In genomic region chr6:52421771-52422170, GRCm38 (mm10) we compare ENCODE assay signal across 23 mouse cellular contexts.
A peak's percentile ranks its signal among the peaks of the same experiment; 100 is the strongest.
DNase-seq lines count a peak whose midpoint lies in the region; ATAC-seq lines count a peak whose summit lies in the region.
"Had no signal": no experiment of that assay in that cellular context is flagged by ENCODE, and none has a peak within 500 bp of the region (broad histone marks: within the 10 kb centered on the region; RNA-seq: fewer than 3 reads in every experiment).

No protein-coding gene starts in this region.

- no peaks in the 10 kb centered on the region for H3K9me3 ChIP-seq in hindbrain, embryonic 13.5 days
- H3K9me3 ChIP-seq in hindbrain, embryonic 12.5 days (replicated peaks): no peaks in the 10 kb centered on the region
- H3K9me3 ChIP-seq in midbrain, embryonic 11.5 days (ENCODE audit: control insufficient read depth, low read length): no peaks in the 10 kb centered on the region
- H3K9me3 ChIP-seq in midbrain, embryonic 10.5 days (replicated peaks): no peaks in the 10 kb centered on the region
- H3K9me3 ChIP-seq: G1E had no signal

- H3K27me3 ChIP-seq in hindbrain, embryonic 13.5 days: 0 out of 2 replicates have a peak, but pooled peaks cover 2% of the 10 kb centered on the region
- H3K27me3 ChIP-seq in hindbrain, embryonic 12.5 days: no peaks in the 10 kb centered on the region
- H3K27me3 ChIP-seq in midbrain, embryonic 11.5 days (ENCODE audit: control insufficient read depth, insufficient read depth, low read length): no peaks in the 10 kb centered on the region
- no peaks in the 10 kb centered on the region for H3K27me3 ChIP-seq in midbrain, embryonic 10.5 days (ENCODE audit: low read depth, poor library complexity, severe bottlenecking)
- H3K27me3 ChIP-seq: CH12.LX, Patski had no signal

- peak; percentile 74 for DNase-seq in heart, adult 11 months
- DNase-seq in heart, postnatal 36 days: no peak
- peak; percentile 69 for DNase-seq in midbrain, embryonic 11.5 days (ENCODE audit: low spot score, missing footprints)
- no peak for DNase-seq in midbrain, embryonic 10.5 days (ENCODE audit: low spot score)
- DNase-seq in R1 (ENCODE audit: low read depth, low spot score): peak; percentile 33
- DNase-seq in gastrocnemius, adult 8-10 months (ENCODE audit: low spot score in 2 of 2): no peak
- DNase-seq: adrenal gland, adult 2 months; adrenal gland, adult 8-10 months; adrenal gland, postnatal 10 days; adrenal gland, postnatal 14 days; adrenal gland, postnatal 25 days; adrenal gland, postnatal 36 days; B cell, adult 2 months; cerebellum, adult 11 months; cerebellum, adult 11-12 months; cerebellum, adult 18-20 months had no signal

- ATAC-seq in hindbrain, embryonic 13.5 days (ENCODE audit: low FRiP score): no peak
- no peak for ATAC-seq in hindbrain, embryonic 12.5 days (ENCODE audit: low FRiP score)
- no peak for ATAC-seq in midbrain, embryonic 11.5 days (ENCODE audit: low FRiP score)
- ATAC-seq: activated CD4-positive, CD25-positive, alpha-beta regulatory T cell, adult 4 months; CD4-positive, CD25-positive, alpha-beta regulatory T cell, adult 4 months; Patski had no signal

- H3K4me3 ChIP-seq in hindbrain, embryonic 13.5 days: no peak overlapping the region
- H3K4me3 ChIP-seq in hindbrain, embryonic 12.5 days: no peak overlapping the region
- H3K4me3 ChIP-seq in midbrain, embryonic 11.5 days (ENCODE audit: low read depth, low read length): no peak overlapping the region
- no peak overlapping the region for H3K4me3 ChIP-seq in midbrain, embryonic 10.5 days

- intact Hi-C loops in heart, postnatal 36 days (cut with DNase I): no loop called here

- H3K4me1 ChIP-seq in hindbrain, embryonic 13.5 days (replicated peaks): no peaks in the 10 kb centered on the region; the same call in 1 of the 2 replicates
- 0 out of 2 replicates have a peak, but pooled peaks cover 2% of the 10 kb centered on the region for H3K4me1 ChIP-seq in hindbrain, embryonic 12.5 days
- H3K4me1 ChIP-seq in midbrain, embryonic 11.5 days (ENCODE audit: control insufficient read depth, insufficient read depth, low read length): no peaks in the 10 kb centered on the region; the same call in 1 of the 2 replicates
- H3K4me1 ChIP-seq in midbrain, embryonic 10.5 days: peaks cover 15% of the 10 kb centered on the region

- H3K9ac ChIP-seq in hindbrain, embryonic 13.5 days: no peak overlapping the region
- no peak overlapping the region for H3K9ac ChIP-seq in hindbrain, embryonic 12.5 days
- H3K9ac ChIP-seq in midbrain, embryonic 11.5 days (ENCODE audit: low read length): no peak overlapping the region

- H3K27ac ChIP-seq in hindbrain, embryonic 13.5 days: 0 out of 2 replicates have a peak overlapping the region, but pooled peaks have one; percentile 23
- H3K27ac ChIP-seq in hindbrain, embryonic 12.5 days: no peak overlapping the region
- H3K27ac ChIP-seq in midbrain, embryonic 11.5 days (ENCODE audit: low read depth, low read length): no peak overlapping the region
- no peak overlapping the region for H3K27ac ChIP-seq in midbrain, embryonic 10.5 days (replicated peaks)

- no peaks in the 10 kb centered on the region for H3K36me3 ChIP-seq in hindbrain, embryonic 13.5 days
- no peaks in the 10 kb centered on the region for H3K36me3 ChIP-seq in hindbrain, embryonic 12.5 days
- H3K36me3 ChIP-seq in midbrain, embryonic 11.5 days (ENCODE audit: control insufficient read depth, insufficient read depth, low read length): no peaks in the 10 kb centered on the region
- H3K36me3 ChIP-seq in midbrain, embryonic 10.5 days: no peaks in the 10 kb centered on the region
- H3K36me3 ChIP-seq: G1E had no signal

- 88% methylated on average over 6 of the region's 6 CpGs for WGBS in hindbrain, embryonic 13.5 days
- 87% methylated on average over 6 of the region's 6 CpGs for WGBS in hindbrain, embryonic 12.5 days
- WGBS in midbrain, embryonic 11.5 days: 88% methylated on average over 6 of the region's 6 CpGs
- WGBS in midbrain, embryonic 10.5 days: 86% methylated on average over 6 of the region's 6 CpGs

- H3K4me2 ChIP-seq in hindbrain, embryonic 13.5 days: no peak overlapping the region
- H3K4me2 ChIP-seq in hindbrain, embryonic 12.5 days (replicated peaks): no peak overlapping the region
- H3K4me2 ChIP-seq in midbrain, embryonic 11.5 days: no peak overlapping the region

Comparison
In these comparisons a context has a peak if more than half of its experiments do, and no peak if none do; other contexts are left out.
1. DNase-seq: peak in heart, adult 11 months (single experiment), midbrain, embryonic 11.5 days (single experiment) and R1 (single experiment); none in heart, postnatal 36 days (0 of 2), midbrain, embryonic 10.5 days (single experiment) and gastrocnemius, adult 8-10 months (0 of 2).